Mouse (Mus musculus): ENCODE data around the gene Cpa4.

DNA sequence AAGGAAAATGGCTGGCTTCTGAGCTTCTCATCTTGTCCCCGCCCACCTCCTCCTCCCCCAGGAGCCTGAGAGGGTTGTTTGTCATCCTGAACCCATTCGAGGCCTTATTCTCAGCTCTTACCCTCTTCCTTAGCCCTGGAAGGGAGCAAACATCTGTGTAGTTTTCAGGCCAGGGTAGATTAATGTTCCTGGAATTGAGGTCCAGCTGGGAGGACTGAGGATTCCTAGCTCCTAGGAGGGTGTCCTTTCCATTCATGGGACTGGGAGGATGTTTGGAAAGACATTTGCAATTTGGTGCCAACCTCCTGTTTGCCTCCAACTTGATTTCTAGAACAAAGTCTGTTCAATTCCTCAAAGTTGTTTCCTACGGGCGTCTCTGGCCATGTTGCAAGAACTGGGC, 52.4 kb downstream of the Cpa4 start:
- TF ChIP-seq POLR2A (IDR thresholded peaks at IDR 0.05; ENCODE audit: borderline replicate concordance, insufficient read depth, low read length) = no peak
- no peak for TF ChIP-seq CTCF (IDR thresholded peaks at IDR 0.05; ENCODE audit: borderline replicate concordance, insufficient read depth, low read depth, low read length)
